Mouse (Mus musculus) cerebellum, adult (tissue): Measurements from ENCODE around the gene Dclk1.

Source experiments
- ATAC-seq: cut with Nextera tagmentation; 2 replicates; pipeline ENCODE4 v1.9.2; 2017; ENCODE audit warnings: mild to moderate bottlenecking, moderate library complexity, mixed read lengths; ENCODE audit not compliant: insufficient number of reproducible peaks, low FRiP score, low TSS enrichment

Dclk1 gene

GRCm38 (mm10) chr3:55569539-55569938 is 327.4 kb downstream of the Dclk1 start:
- ATAC-seq = no peak

GRCm38 (mm10) chr3:55571034-55571433 is 328.9 kb downstream of the Dclk1 start:
- ATAC-seq = no peak

- ATAC-seq = no peak
Measured at GRCm38 (mm10) chr3:55571552-55572296, 329.6 kb downstream of the Dclk1 start.

DNA sequence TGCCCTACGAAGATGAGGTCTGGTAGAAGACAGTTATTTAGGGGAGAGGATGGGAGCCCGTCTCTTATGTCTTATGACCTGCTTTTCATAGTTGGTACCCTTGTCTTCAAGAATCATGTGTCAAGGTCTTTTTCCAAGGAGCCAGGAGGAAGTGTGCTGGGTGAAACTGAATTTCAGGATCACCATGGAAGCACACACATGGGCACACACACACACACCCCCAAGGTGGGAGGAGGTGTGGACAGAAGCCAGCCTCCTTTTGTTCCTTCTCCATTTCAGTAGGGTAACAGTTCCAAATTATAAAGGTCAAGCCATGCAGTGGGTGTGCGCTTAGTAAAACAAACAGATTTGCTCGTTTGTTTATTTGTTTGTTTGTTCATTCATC is 330.1 kb downstream of the Dclk1 start:
- no peak for ATAC-seq

DNA sequence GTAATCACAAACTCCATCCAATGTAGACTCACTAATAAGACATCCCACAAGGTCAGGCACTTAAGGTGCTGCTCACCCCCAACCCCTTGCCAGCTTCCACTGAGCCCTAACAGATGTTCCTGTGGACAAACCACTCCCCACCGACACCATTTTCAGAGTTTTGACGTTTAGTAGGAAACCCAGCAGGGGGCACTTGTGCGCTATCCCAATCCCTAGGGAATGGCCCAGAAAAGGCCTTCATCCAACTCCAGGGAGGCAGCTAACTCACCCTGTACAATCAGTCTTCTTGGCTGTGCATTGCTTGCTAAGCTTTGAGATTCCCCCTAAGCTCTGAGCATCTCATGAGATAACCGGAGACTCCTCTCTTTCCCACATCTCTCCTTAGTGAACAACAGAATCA is 331.8 kb downstream of the Dclk1 start:
- ATAC-seq = no peak

GRCm38 (mm10) chr3:55587434-55587971 is 345.3 kb downstream of the Dclk1 start:
- ATAC-seq = no peak

DNA sequence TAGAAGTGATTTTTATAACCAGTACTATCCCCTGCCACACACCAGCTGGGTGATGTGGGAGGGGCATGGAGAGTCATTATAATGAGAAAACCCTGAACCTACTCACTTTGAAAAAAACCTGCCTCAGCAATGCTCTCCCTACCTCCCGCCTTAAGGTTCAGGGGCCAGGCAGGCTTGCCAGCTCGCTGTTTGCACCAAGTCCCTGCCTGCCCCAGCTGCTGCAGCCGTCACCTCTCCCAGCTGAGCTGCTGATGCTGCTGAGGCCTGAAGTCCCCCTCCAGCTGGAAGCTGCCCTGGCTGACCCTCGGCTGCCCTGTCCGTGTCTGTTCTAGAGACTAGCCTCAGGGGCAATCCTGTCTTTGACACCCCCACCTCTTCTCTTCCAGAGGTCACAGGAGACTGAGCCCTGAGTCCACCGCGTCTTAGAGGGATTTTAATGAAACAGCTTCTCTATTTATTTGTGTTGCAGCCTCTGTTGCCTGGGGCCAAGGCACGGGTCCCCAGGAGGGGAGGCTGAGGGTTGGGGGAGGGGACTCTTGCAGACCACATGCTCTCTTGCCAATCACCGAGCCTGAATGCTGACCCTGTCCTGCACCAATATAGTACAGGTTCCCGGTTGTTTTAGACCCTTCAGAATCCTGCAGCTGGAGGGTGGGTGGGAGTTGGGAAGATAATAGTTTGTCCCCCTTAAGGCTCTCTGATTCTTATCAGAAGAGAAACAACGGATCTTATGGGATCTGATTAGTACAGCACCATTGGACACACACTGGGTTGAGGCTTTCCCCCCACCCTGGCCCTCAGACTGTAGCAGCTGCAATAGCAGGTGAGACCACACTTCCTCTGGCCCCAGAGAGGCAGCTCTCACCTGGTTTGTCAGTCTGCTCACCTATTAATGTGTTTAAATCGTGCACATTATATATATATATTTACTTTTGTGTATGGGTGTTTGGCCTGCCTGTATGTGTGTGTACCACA is 346.1 kb downstream of the Dclk1 start:
- no peak for ATAC-seq
